Mouse (Mus musculus) spleen, postnatal 36 days (tissue): Measurements from ENCODE around the gene Vmn1r173.
"Not testable (repeated sequence)": the region's sequence is repeated elsewhere in the genome, so short reads cannot be mapped to it uniquely, and the experiment has no call there.

Experiments used
- DNase-seq, 2 experiments: peaks; one replicate each; pipeline ENCODE4 v3.0.0; 2022; ENCODE audit warnings: low spot score in 2 of 2, mixed read lengths in 1 of 2

Gene Vmn1r173

GRCm38 (mm10) chr7:23700403-23700802 lies at the start of gene Vmn1r173:
Vmn1r173 (plus strand) TSS chr7:23700703.
- not testable (repeated sequence) for DNase-seq

- DNase-seq, result no peak
Measured at GRCm38 (mm10) chr7:23658016-23658415, 42.5 kb upstream of the Vmn1r173 start, which contains the start of gene Vmn1r172. Vmn1r172 (plus strand) TSS chr7:23658316.

DNA sequence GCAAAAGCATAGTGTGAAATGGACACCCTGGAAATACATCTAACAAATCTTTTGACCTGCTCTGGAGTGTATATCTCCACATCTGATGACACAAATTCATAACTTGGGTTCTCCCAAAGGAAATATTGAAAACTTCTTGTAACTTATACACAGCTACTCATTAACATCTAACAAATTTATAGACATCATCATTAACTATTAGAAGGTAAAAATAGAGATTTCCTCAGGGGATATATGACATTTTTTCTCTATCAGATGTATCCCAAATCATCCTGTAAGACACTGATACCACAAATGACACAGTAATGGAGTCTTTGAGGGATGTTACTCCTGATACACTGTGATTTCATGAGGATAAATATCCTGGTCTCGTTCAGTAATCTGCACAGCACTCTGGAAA lies 51.5 kb downstream of the Vmn1r173 start, which contains the start of gene Vmn1r174:
Gene Vmn1r174, plus strand, starts transcription at position 301 of the 400 bp plus-strand sequence.
- not testable (repeated sequence) for DNase-seq
